Mouse (Mus musculus) megakaryocyte, embryonic 14.5 days (primary cell): ENCODE results near the gene Col25a1.

Experiments used
- FLI1 ChIP-seq: IDR thresholded peaks from 2 replicates; pipeline ENCODE4 v1.6.1; 2012; ENCODE audit warnings: low read length, inconsistent platforms, mixed read lengths
- GATA1 ChIP-seq: IDR thresholded peaks from 3 replicates; pipeline ENCODE4 v1.6.1; 2012; ENCODE audit warnings: mixed read lengths, low read length, inconsistent platforms, borderline replicate concordance

- TF ChIP-seq GATA1 = no peak
- no peak for TF ChIP-seq FLI1
Measured at GRCm38 (mm10) chr3:130407201-130407600, 275.9 kb downstream of the Col25a1 start.
